Mouse (Mus musculus) inflammation-experienced regulatory T-cells (primary cell): ENCODE data around the gene Zfp786. TPM values are rescaled to one million over a fixed set of nuclear protein-coding genes. Genes with fewer than 3 reads are reported as not detected.

ENCODE experiments used
- polyA plus RNA-seq, 2 experiments: library from polyadenylated mRNA; unstranded; fragments of 100-300 nt; shearing (Covaris generic); gene quantifications; one replicate each; pipeline ENCODE4 v1.2.1; 2017

The Zfp786 gene
- under 1 TPM in 1 of 2 experiments, not detected in 1; 0.36 TPM for polyA plus RNA-seq

GRCm38 (mm10) chr6:47830104-47831078 lies at the start of gene Zfp786:
Gene Zfp786 (minus strand): TSS chr6:47830867.

GRCm38 (mm10) chr6:47877058-47877457 lies 46.4 kb upstream of the Zfp786 start, which contains the start of gene Zfp282:
Gene Zfp282 (plus strand): TSS chr6:47877204.

GRCm38 (mm10) chr6:47835482-47835983 lies 4.9 kb upstream of the Zfp786 start, which contains the start of gene Zfp398:
Gene Zfp398 (plus strand): TSS chr6:47835661.

GRCm38 (mm10) chr6:47813257-47813878 lies 17.3 kb downstream of the Zfp786 start, which contains the start of gene Pdia4:
Gene Pdia4 (minus strand): TSS chr6:47813430.

Other genes starting within 250 kb of the Zfp786 start
- 10 to 100 TPM; 40.7 to 48.2 TPM for gene Ezh2, start 235.5 kb downstream of the Zfp786 start, polyA plus RNA-seq
- gene Pdia4, start 17.4 kb downstream of the Zfp786 start, polyA plus RNA-seq = 100 to 1,000 TPM; 139 to 149 TPM
- gene Zfp398, start 4.8 kb upstream of the Zfp786 start, polyA plus RNA-seq = 10 to 100 TPM; 17.1 to 20.2 TPM
- gene Zfp282, start 46.3 kb upstream of the Zfp786 start, polyA plus RNA-seq = 1 to 10 TPM; 5.7 to 8.7 TPM
- gene Zfp212, start 89.6 kb upstream of the Zfp786 start, polyA plus RNA-seq = 10 to 100 TPM; 15.1 to 16.4 TPM
- gene Zfp956, start 122.5 kb upstream of the Zfp786 start, polyA plus RNA-seq = 10 to 100 TPM; 24.8 to 32.2 TPM
- gene Zfp777, start 218.0 kb upstream of the Zfp786 start, polyA plus RNA-seq = 10 to 100 TPM; 37.7 to 47.6 TPM